Mouse (Mus musculus): ENCODE data around the gene Apoa5. TPM values are rescaled to one million over a fixed set of nuclear protein-coding genes. Genes with fewer than 3 reads are reported as not detected.

Apoa5 gene
- polyA plus RNA-seq, 1 experiment from 2014 or later = not detected

DNA sequence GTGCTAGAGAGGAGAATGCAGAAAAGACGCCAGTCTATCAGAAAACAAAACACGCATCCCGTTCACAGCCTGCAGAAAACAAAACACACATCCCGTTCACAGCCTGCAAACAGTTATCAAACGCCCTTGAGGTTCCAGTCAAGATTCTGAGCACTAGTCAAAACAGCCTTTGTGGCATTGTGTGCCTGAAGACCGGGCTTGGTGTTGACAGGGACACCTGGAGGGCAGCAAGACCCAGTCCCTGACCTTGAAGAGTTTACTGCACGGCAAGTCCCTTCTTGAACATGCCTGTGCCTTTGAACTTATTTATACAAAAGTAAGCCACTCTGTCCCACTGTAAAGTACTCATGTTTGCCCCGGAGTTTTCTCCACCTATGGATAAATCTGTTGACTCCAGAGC lies 24.8 kb upstream of the Apoa5 start:
- 0 out of 2 replicates have a peak overlapping the region, but pooled peaks have one; percentile 6 for H3K9ac ChIP-seq (ENCODE audit: low read length)
- no peak overlapping the region for H3K27ac ChIP-seq (replicated peaks in 1 of 2; ENCODE audit: control insufficient read depth in 1 of 2, insufficient read depth in 1 of 2, low read depth in 2 of 2, low read length in 2 of 2)
- no peaks in the 10 kb centered on the region for H3K36me3 ChIP-seq (ENCODE audit: control insufficient read depth, insufficient read depth, low read length)
- no peak for ATAC-seq (ENCODE audit: insufficient number of reproducible peaks, insufficient read depth, low FRiP score, low read depth)
- no peaks in the 10 kb centered on the region for H3K27me3 ChIP-seq (ENCODE audit: control insufficient read depth, insufficient read depth, low read length)
- 24% methylated on average over 8 of the region's 8 CpGs for WGBS
- no peaks in the 10 kb centered on the region for H3K9me3 ChIP-seq (ENCODE audit: control insufficient read depth, low read length)
- no peak overlapping the region for H3K4me3 ChIP-seq (ENCODE audit: control insufficient read depth in 1 of 2, insufficient read depth in 1 of 2, low read depth in 1 of 2, low read length in 2 of 2)
- peaks cover 6 to 11% of the 10 kb centered on the region in 2 experiments; a peak in 3 of 4 replicates for H3K4me1 ChIP-seq (ENCODE audit: control insufficient read depth in 2 of 2, insufficient read depth in 2 of 2, low read length in 2 of 2)
- H3K4me2 ChIP-seq (ENCODE audit: low read length) = no peak overlapping the region; the same call in 1 of the 2 replicates

GRCm38 (mm10) chr9:46246752-46247324 lies 21.6 kb upstream of the Apoa5 start:
- no peak overlapping the region for H3K9ac ChIP-seq (ENCODE audit: low read length)

GRCm38 (mm10) chr9:46256177-46256576 lies 12.3 kb upstream of the Apoa5 start:
- ATAC-seq (ENCODE audit: insufficient number of reproducible peaks, insufficient read depth, low FRiP score, low read depth) = no peak
- no peak overlapping the region for H3K9ac ChIP-seq (ENCODE audit: low read length)
- no peak overlapping the region for H3K4me2 ChIP-seq (ENCODE audit: low read length)
- 84% methylated on average over 7 of the region's 7 CpGs for WGBS
- no peaks in the 10 kb centered on the region for H3K9me3 ChIP-seq (ENCODE audit: control insufficient read depth, low read length)
- H3K36me3 ChIP-seq (ENCODE audit: control insufficient read depth, insufficient read depth, low read length) = no peaks in the 10 kb centered on the region
- H3K4me1 ChIP-seq (ENCODE audit: control insufficient read depth in 2 of 2, insufficient read depth in 2 of 2, low read length in 2 of 2) = peaks cover 0 to 2% of the 10 kb centered on the region in 2 experiments; a peak in 1 of 4 replicates
- H3K27me3 ChIP-seq (ENCODE audit: control insufficient read depth, insufficient read depth, low read length) = no peaks in the 10 kb centered on the region
- no peak overlapping the region for H3K27ac ChIP-seq (replicated peaks in 1 of 2; ENCODE audit: control insufficient read depth in 1 of 2, insufficient read depth in 1 of 2, low read depth in 2 of 2, low read length in 2 of 2)
- H3K4me3 ChIP-seq (ENCODE audit: control insufficient read depth in 1 of 2, insufficient read depth in 1 of 2, low read depth in 1 of 2, low read length in 2 of 2) = no peak overlapping the region

More at GRCm38 (mm10) chr9:46246752-46247324, 21.6 kb upstream of the Apoa5 start:
- 23% methylated on average over 11 of the region's 11 CpGs for WGBS
- Histone ChIP-seq H3K36me3 (ENCODE audit: control insufficient read depth, insufficient read depth, low read length) (no peaks in the 10 kb centered on the region), H3K4me2 (ENCODE audit: low read length) (no peak overlapping the region), H3K27ac (replicated peaks in 1 of 2; ENCODE audit: control insufficient read depth in 1 of 2, insufficient read depth in 1 of 2, low read depth in 2 of 2, low read length in 2 of 2) (no peak overlapping the region), H3K4me1 (ENCODE audit: control insufficient read depth in 2 of 2, insufficient read depth in 2 of 2, low read length in 2 of 2) (peaks cover 6 to 11% of the 10 kb centered on the region in 2 experiments; a peak in 3 of 4 replicates), H3K4me3 (ENCODE audit: control insufficient read depth in 1 of 2, insufficient read depth in 1 of 2, low read depth in 1 of 2, low read length in 2 of 2) (no peak overlapping the region), H3K9me3 (ENCODE audit: control insufficient read depth, low read length) (no peaks in the 10 kb centered on the region), H3K27me3 (ENCODE audit: control insufficient read depth, insufficient read depth, low read length) (no peaks in the 10 kb centered on the region)
- ATAC-seq (ENCODE audit: insufficient number of reproducible peaks, insufficient read depth, low FRiP score, low read depth) = peak; percentile 55; the same call in 1 of the 2 replicates

DNA sequence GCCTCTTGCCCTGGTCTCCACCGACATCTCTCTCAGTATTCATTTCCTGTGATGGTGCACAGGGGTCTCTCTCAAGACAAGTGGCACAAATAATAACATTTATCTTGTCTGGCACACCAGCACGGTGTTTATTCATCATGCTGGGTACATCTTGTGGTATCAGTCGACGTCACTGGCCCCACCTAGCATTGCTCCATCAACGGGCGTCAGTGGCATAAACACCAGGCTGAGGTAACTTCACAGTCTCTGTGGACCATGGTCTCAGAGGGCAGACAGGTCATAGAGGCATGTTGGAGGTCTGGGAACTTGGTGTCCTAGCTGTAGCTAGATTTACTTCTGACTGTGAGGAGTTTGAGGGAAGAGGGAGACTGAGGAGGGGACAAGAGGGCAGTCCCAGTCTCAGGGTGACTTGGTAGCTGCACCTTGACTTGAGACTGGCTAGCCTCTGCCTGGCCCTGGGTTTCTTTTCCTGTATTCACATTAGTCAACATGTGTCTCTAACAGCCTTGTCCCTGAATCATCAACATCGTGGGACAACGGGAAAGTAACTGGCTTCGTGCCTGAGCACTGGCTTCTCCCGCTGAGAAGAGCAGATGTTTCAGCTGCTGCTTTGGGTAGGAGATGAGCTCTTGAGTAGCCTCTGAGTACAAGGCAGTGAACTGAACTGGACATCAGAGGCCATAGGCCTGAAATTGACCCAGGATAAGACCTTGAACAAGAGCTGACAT lies 11.6 kb upstream of the Apoa5 start:
- H3K27ac ChIP-seq (replicated peaks in 1 of 2; ENCODE audit: control insufficient read depth in 1 of 2, insufficient read depth in 1 of 2, low read depth in 2 of 2, low read length in 2 of 2) = peak overlapping the region in 1 of 2 experiments; percentile 60; a peak in 2 of 4 replicates
- ATAC-seq (ENCODE audit: insufficient number of reproducible peaks, insufficient read depth, low FRiP score, low read depth) = no peak

GRCm38 (mm10) chr9:46257546-46257945 lies 10.9 kb upstream of the Apoa5 start:
- H3K36me3 ChIP-seq (ENCODE audit: control insufficient read depth, insufficient read depth, low read length) = no peaks in the 10 kb centered on the region
- H3K27ac ChIP-seq (replicated peaks in 1 of 2; ENCODE audit: control insufficient read depth in 1 of 2, insufficient read depth in 1 of 2, low read depth in 2 of 2, low read length in 2 of 2) = peak overlapping the region in 1 of 2 experiments; percentile 76; a peak in 3 of 4 replicates
- peak; percentile 62; the same call in 1 of the 2 replicates for ATAC-seq (ENCODE audit: insufficient number of reproducible peaks, insufficient read depth, low FRiP score, low read depth)
- H3K27me3 ChIP-seq (ENCODE audit: control insufficient read depth, insufficient read depth, low read length) = no peaks in the 10 kb centered on the region
- H3K4me1 ChIP-seq (ENCODE audit: control insufficient read depth in 2 of 2, insufficient read depth in 2 of 2, low read length in 2 of 2) = peaks cover 0 to 2% of the 10 kb centered on the region in 2 experiments; a peak in 1 of 4 replicates
- H3K9ac ChIP-seq (ENCODE audit: low read length) = no peak overlapping the region
- no peak overlapping the region for H3K4me3 ChIP-seq (ENCODE audit: control insufficient read depth in 1 of 2, insufficient read depth in 1 of 2, low read depth in 1 of 2, low read length in 2 of 2)
- H3K9me3 ChIP-seq (ENCODE audit: control insufficient read depth, low read length) = no peaks in the 10 kb centered on the region
- no peak overlapping the region for H3K4me2 ChIP-seq (ENCODE audit: low read length)
- WGBS = 79% methylated on average over 3 of the region's 3 CpGs

More for the DNA sequence above, 11.6 kb upstream of the Apoa5 start:
- Histone ChIP-seq H3K4me3 (ENCODE audit: control insufficient read depth in 1 of 2, insufficient read depth in 1 of 2, low read depth in 1 of 2, low read length in 2 of 2) (no peak overlapping the region), H3K4me1 (ENCODE audit: control insufficient read depth in 2 of 2, insufficient read depth in 2 of 2, low read length in 2 of 2) (peaks cover 0 to 2% of the 10 kb centered on the region in 2 experiments; a peak in 1 of 4 replicates), H3K36me3 (ENCODE audit: control insufficient read depth, insufficient read depth, low read length) (no peaks in the 10 kb centered on the region), H3K4me2 (ENCODE audit: low read length) (no peak overlapping the region), H3K9me3 (ENCODE audit: control insufficient read depth, low read length) (no peaks in the 10 kb centered on the region), H3K9ac (ENCODE audit: low read length) (no peak overlapping the region), H3K27me3 (ENCODE audit: control insufficient read depth, insufficient read depth, low read length) (no peaks in the 10 kb centered on the region)
- 77% methylated on average over 10 of the region's 10 CpGs for WGBS

GRCm38 (mm10) chr9:46259111-46259510 lies 9.3 kb upstream of the Apoa5 start:
- Histone ChIP-seq H3K4me3 (ENCODE audit: control insufficient read depth in 1 of 2, insufficient read depth in 1 of 2, low read depth in 1 of 2, low read length in 2 of 2) (no peak overlapping the region), H3K36me3 (ENCODE audit: control insufficient read depth, insufficient read depth, low read length) (no peaks in the 10 kb centered on the region), H3K4me1 (ENCODE audit: control insufficient read depth in 2 of 2, insufficient read depth in 2 of 2, low read length in 2 of 2) (peaks cover 0 to 2% of the 10 kb centered on the region in 2 experiments; a peak in 1 of 4 replicates), H3K27me3 (ENCODE audit: control insufficient read depth, insufficient read depth, low read length) (no peaks in the 10 kb centered on the region), H3K9me3 (ENCODE audit: control insufficient read depth, low read length) (no peaks in the 10 kb centered on the region), H3K9ac (ENCODE audit: low read length) (no peak overlapping the region), H3K27ac (replicated peaks in 1 of 2; ENCODE audit: control insufficient read depth in 1 of 2, insufficient read depth in 1 of 2, low read depth in 2 of 2, low read length in 2 of 2) (no peak overlapping the region), H3K4me2 (ENCODE audit: low read length) (no peak overlapping the region)
- WGBS = 79% methylated on average over 6 of the region's 6 CpGs
- no peak for ATAC-seq (ENCODE audit: insufficient number of reproducible peaks, insufficient read depth, low FRiP score, low read depth)

DNA sequence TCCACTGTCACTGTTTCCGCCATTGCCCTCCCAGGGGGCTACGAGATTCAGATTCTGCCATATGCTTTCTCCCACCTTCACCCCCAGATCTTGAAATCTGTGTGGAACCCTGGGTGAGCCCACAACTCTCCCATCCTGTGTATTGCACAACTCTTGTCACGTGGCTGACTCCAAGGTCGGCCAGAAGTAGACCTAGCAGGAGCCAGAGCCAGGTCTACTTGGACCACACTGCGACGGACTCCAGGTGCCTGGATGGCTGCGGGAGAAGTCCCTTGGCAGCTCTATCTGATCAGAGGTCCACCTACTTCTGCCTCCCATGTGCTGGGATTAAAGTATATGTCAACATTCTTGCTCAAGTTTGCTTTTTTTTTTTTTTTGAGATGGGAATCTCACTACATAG lies 7.3 kb upstream of the Apoa5 start:
- Histone ChIP-seq H3K4me2 (ENCODE audit: low read length) (no peak overlapping the region), H3K27ac (replicated peaks in 1 of 2; ENCODE audit: control insufficient read depth in 1 of 2, insufficient read depth in 1 of 2, low read depth in 2 of 2, low read length in 2 of 2) (no peak overlapping the region), H3K27me3 (ENCODE audit: control insufficient read depth, insufficient read depth, low read length) (no peaks in the 10 kb centered on the region), H3K36me3 (ENCODE audit: control insufficient read depth, insufficient read depth, low read length) (no peaks in the 10 kb centered on the region), H3K9ac (ENCODE audit: low read length) (no peak overlapping the region), H3K9me3 (ENCODE audit: control insufficient read depth, low read length) (no peaks in the 10 kb centered on the region), H3K4me3 (ENCODE audit: control insufficient read depth in 1 of 2, insufficient read depth in 1 of 2, low read depth in 1 of 2, low read length in 2 of 2) (no peak overlapping the region), H3K4me1 (ENCODE audit: control insufficient read depth in 2 of 2, insufficient read depth in 2 of 2, low read length in 2 of 2) (peaks cover 0 to 2% of the 10 kb centered on the region in 2 experiments; a peak in 1 of 4 replicates)
- no peak for ATAC-seq (ENCODE audit: insufficient number of reproducible peaks, insufficient read depth, low FRiP score, low read depth)
- WGBS = 86% methylated on average over 7 of the region's 7 CpGs
